Mouse (Mus musculus) adrenal gland, postnatal 4 days (tissue): ENCODE data around the gene Tenm3. TPM values are rescaled to one million over a fixed set of nuclear protein-coding genes. Genes with fewer than 3 reads are reported as not detected.

Experiments
- DNase-seq, 2 experiments: peaks; one replicate each; pipeline ENCODE4 v3.0.0; 2021 to 2022; ENCODE audit warnings: low spot score in 2 of 2, mixed read lengths in 2 of 2
- total RNA-seq, 2 experiments: library from RNA; stranded (reverse); gene quantifications; 2 replicates each; pipeline ENCODE4 v1.2.3; 2021

The Tenm3 gene
- total RNA-seq, 2 experiments from 2014 or later, result 34.8 to 38.3 TPM

DNA sequence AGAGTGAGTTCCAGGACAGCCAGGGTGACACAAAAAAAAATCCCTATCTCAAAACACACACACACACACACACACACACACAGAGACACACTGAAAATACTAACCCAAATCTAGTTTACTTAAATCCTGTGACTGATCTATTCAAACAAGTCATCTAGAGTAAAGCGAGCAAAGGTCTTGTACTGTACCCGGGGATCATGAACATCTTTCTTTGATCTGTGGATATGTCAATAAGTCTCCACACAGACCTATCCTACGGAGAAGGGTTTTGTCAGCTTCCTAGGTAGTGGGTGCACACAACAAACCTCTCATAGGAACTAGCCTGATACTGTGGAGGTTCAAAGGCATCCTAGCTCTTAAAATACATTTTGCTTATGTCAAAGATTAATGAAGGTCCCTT lies 307.9 kb downstream of the Tenm3 start:
- DNase-seq, result no peak

DNA sequence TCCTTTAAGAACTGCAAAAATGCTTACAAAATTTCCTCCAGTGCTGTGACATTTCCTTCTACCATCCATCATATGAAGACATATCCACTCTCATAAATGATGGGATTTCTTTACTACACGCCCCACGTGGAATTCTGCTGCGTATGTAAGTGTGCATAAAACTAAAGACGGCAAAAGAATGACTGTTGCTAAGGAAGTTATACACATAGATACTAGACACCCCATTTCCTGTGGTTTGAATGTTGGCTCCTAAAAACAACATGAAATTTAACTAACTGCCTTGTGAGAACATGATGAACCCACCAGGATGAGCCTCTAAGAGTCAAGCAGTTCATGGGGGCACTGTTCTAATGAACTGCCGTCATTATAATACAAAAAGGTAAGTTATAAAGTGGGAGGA lies 312.0 kb downstream of the Tenm3 start:
- DNase-seq, result no peak

DNA sequence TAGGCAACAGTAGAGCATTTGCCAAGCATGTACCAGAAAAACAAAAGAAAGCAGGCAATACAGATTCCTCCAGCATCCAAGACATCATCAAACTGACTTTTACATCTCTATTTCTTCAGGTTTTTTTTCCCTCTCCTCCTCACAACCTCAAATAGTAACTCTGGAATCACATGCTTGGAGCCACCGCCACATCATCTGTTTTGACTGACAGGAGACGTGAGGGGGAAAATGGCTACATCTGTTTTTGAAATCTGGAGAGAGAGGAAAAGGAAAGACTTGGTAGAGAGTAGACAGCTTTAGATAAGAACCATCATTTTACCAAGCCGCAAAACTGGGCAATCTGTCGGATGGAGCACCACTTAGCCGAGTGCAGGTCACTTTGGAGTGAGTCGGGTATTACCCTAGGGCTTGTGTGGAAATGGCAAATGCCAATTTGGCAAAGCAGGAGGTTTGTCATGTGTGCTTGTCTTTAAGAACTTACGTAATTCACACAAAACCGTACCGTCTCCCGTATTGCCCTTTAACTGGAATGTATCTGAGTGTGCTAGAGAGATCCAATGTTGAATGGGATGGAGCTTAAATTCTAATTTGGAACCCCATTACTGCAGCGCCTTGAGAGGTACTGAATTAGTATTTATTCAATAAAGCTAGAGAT lies 312.7 kb downstream of the Tenm3 start:
- DNase-seq, result no peak

DNA sequence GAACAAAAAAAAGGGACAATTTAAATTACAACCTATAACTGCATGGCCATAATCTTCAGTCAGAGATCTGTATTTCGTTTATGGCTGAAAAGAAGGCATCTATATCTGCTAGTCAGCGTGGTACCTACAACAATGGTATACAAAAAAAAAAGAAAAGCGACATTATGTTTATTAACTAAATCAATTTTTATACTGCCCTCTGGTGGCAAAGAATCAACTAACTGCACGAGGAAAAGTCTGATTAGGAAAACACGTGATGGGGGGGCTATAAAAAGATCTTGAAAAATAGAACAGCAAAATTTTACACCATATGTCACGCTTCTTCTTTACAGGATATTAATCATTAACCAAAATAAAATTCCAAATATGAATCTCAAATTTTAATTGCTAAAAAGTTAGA lies 316.3 kb downstream of the Tenm3 start:
- no peak for DNase-seq

DNA sequence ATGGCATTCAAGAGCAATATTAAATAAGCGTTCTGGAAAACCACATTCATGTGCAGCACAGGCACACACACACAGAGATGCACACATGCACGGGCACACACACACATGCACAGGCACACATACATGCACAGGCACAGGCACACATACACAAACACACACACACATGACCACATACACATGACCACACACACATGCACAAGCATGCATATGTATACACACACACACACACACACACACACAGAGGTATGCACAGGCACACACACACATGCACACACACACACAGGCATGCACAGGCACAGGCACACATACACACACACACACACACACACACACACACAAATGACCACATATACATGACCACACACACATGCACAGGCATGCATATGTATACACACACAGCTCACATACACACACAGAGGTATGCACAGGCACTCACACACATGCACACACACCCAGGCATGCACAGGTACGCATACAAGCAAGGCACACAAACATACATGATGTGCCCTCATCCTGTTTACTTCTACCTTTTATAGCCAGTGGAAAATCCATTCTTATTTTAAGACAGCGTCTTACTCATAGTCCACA lies 321.1 kb downstream of the Tenm3 start:
- DNase-seq, result no peak

DNA sequence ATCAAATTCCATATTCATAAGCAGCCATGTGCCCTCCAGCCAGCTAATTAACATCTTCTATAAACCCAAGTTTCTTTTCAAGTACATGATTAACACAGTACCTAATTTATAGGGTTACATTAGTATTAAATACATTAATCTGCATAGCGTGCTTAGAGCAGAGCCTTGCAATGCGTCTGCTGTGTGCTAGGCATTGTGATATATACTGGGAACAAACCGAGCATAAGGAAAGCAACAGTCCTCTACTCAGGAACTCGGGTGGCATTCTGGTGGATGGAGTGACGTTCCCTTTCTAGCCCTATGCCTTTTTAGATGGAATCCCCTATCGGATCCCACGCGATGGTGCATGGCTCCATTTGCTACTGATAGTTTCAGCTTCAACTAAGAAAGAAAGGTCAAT lies 321.7 kb downstream of the Tenm3 start:
- DNase-seq, result no peak

DNA sequence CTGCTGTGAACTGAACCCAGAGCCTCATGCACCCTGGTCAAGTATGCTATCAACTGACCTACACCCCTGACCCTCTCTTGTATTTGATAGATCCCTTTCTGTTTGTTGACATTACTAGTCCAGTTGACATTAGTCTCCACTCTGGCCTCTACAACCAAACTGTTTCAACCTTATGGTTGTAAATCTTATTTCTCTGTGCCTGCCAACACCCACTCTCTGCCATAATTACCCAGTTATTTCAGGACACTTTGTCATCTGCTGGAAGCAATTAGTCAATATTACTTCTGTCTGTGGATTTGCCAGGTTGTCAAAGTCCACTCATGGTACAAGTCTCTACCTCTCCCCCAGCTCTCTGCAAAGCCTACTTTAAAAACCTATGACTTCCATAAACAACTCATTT lies 326.3 kb downstream of the Tenm3 start:
- DNase-seq, result no peak

DNA sequence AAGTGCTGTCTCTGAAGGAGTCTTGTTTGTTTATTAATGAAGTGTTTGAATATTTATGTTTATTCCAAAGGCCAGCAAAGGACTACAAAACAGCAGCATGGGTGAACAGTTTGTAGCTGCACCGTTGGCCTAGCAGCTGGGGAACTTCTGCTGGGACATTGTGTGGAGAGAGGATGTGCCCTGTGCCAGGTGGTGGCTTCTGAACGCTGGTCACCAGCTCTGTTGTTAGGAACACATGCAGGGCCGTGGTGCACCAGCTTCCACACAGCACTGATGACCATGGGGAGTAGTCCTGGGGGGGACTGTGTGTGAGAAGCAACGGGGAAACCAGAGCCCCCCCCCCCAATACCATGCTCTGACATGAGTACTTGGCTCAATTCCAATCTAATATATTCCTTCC lies 329.5 kb downstream of the Tenm3 start:
- no peak for DNase-seq

DNA sequence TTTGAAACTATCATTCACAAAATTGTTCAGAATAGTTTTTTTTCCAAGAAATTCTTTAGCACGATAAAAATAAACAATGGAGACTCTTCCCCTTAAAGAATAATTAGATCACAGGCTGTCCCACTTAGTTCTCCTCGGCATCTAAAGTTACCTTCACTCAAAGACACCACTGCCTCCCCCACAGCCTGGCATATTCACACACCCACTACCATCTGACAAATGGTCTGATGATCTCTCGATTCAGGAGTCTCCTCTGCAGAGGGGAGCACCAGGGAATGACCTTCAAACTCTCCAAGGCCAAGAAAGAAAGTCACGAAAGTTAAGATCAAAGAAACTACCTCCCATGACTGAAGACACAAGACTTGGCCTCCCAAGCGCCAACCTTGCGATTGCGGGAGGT lies 329.9 kb downstream of the Tenm3 start:
- DNase-seq, result no peak

DNA sequence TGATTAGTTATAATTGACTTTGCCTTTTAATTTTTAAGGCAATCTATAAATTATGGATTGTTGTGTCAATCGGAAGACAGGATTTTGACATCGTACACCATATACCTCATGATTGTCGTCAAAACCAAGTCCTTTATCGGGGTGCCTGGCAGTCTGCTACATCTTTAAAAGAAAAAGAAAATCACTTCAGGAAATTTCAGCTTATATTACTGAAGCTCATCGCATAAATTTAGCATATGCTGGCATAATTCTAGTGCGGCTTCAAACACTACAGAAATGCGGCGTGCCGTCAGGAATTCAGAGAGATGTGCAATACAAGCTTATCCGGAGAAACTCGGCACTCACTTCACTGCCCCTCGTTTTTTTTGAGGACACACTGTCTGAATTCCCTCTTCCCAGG lies 332.2 kb downstream of the Tenm3 start:
- no peak for DNase-seq

DNA sequence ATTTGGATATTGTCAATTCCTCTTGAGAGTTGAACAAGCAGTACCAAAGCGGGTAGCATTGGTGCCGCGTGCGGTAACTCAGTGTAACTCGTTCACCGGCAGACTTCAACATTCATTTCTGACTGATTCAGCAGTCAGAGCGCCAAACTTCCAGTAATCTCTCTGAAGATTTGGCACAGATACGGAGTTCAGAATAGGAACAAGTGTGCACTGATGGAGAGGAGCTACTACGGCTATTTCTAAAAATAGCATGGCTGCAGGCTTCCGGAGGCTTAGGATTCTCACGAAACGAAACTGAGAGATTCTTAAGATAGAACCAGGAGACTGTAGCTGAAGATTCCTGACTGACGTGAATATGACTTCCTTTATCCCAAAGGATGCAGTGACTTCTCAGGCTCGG lies 332.6 kb downstream of the Tenm3 start:
- no peak for DNase-seq

DNA sequence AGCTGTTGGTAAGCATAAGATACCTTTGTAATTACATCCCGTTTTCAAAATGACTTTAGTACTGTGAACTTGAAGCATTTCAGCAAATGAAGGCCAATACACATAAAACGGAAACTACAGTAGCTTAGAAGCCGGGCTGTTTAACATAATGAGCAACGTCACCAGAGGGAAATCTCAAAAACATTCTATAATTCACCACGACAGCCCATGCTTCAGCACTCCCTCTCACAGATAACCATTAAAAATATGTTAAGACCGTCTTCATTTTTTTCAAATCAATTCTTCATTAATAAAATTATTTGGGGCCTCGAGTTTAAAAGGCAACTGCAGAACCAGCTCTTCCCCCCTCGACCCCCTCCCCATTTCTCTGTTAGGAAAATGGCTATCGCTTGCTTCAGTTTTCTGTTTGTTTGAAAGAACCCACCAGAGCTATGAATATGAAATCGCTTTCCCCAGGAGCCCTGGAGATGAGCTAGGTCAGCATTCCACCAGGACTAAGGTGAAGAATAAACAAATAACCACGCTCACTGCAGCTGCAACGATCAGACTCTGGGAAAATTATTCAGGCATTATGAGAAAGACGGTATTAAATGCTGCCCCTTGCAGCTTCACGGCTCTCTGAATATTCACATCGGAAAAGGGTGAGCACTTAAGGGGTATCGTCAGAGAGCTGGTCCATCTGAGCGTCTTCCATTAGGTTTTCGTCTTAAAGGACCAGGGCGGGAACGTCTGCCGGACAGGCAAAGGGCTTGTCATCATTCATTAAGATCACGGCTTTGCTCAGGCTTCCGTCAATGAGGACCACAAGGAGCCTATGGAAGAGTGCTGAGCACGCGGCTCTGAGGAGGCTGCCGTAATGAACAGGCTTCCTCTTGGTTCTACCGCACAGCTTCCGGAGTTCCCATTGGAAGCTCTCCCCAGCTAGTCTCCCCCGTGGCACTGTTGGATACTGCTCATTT lies 334.8 kb downstream of the Tenm3 start:
- no peak for DNase-seq

DNA sequence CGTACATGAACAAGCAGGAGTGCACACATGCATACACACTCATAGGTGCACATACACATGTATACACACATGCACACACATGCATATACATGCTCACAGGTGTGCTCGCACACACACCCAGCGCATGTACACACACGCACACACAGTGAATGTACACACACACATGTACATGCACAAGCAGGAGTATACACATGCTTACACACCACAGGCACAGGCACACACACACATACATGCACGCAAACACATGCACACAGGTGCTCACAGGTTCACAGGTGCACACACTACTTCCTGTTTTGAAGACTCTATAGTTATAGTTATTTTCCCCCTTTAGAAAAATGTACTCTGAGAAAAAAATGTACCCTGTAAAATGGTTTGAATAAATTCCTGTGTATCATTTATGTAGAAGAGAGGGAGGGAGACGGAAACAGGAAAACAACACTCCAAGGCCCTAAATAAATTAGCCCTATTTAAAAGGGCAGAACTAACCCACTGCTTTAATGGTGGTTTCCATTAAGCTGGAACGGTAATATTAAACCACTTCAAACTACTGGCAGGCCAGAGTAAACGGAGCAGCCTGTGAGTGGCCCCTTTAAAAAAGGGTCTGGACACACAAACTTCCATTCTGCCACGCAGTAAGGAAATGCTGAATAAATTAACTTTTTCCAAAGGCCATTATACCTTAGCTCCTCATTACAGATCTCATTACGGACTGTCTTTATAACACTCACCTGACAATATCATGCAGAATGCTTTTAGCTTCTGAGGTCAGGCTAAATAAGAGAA lies 335.8 kb downstream of the Tenm3 start:
- DNase-seq, result no peak

DNA sequence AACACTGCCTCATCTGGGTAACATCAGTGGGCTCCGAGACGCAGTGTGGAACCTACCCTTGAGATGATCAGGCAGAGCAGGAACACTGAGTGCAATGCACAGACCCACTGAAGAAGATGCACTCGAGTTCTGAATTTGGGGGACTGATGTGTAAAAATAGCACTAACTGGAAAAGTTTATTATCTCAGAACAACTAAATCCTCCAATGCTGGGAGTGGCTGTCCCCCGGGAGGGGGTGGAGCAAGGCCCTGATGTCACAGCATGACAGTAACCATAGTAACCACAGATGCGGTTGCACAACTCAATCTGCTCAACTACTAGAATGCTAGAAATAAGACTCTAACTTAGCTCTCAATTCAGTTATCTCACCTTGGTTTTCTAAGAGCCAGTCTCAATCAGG lies 351.3 kb downstream of the Tenm3 start:
- DNase-seq, result no peak

DNA sequence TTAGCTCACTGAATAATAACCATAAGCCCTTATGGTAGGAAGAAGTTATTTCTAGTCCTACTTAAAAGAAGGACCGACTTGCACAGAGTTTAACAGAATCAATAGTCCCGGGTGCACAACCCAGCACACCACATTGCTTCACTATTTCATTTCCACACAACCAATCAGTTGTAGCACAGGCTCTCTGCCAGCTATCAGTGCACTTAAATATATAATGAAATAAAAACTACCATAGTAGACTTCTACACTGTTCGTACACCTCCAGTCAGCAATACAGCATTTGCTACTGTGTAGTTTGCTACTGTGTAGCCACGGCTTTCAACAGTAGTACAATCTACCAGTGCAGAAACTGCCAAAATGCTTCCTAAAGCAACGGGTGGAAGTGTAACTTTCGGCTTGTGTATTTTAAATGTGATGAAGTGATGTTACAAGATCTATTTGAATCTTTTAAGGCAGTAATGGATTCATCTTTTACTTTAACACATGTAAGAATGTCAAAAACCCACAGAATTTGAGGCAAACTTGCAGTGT lies 353.1 kb downstream of the Tenm3 start:
- DNase-seq, result no peak

DNA sequence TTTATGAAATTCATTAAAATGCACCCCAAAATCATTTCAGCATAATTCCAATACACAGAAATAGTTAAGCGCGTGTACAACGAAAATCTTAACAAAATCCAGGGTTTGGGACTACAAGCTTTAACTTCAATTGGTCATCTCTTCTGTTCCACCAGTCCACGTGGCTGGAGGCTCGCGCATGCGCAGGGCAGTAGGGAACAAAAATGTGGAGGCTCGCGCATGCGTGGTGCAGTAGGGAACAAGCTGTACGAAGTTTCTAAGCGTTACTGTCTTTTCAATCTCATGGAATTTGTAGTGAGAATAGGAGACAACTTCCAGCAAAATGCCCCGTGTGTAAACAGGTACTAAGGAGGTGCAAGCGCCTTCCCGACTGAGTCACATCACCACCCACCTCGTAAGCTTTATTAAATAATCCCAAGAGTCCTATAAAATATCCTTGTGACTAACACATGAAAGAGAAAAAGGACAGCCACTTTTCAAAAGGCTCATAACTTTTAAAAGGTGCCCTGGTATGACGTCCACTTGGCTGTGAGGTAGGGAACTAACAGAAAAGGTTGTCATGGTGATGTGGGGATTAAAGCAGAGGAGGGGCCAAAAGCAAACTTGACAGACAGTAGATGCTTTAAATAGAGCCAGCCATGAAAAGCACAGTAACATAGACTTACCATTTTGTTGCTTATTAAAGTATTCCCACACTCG lies 353.7 kb downstream of the Tenm3 start:
- no peak for DNase-seq

DNA sequence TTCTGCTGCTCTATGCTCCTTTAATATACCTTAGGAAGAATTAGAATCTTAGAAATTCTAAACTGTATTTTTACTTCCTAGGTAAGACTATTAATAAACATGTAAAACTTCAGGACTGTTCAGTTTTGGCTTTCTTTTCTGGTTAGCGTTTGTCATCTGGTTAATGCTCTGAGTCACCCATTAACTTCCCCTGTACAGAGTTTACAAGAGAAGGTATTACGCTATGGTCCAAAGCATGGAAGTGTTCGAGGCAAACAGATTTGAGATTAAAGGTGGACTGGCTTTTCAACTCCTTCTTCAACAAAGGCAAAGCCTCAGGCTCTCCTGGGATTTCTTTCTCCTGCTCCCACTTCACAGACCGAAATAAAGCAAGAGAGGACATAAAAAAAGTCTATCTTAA lies 354.3 kb downstream of the Tenm3 start:
- no peak for DNase-seq

DNA sequence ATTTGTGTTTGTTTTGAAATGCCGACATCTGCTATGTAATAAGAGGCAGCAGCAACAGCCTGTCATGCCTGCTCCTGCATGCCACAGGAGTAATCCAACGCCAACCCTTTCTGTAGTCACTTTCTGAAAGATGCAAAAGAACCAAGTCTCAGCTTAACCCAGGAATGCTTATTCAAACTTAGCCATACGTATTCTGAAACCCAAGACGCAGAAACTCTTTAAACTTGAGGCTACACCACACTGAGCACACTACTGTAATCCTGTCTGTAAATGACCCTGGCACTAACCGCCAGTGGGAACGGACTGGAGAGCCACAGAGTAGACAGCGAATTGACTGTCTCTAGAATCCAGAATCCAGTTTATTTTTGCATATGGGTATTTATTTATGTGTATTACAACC lies 354.9 kb downstream of the Tenm3 start:
- no peak for DNase-seq

DNA sequence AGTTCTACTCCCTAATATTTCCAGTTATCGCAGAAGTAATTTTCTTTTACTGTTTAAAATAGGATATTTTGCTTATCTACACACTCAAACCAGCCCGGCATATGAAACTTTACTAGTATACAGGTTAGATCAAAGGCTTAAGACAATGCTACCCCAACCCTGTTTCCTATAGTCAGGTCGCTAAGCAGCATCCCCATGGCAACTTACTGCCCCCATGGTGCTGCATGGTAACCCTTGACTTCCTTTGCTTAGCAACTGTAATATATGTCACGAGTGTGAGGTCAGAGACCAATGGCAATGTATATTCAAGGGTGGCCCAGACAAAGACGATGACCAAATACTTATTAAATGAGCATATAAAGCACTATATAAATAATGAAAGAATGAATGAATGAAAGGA lies 359.6 kb downstream of the Tenm3 start:
- no peak for DNase-seq
